Mouse (Mus musculus) retina, postnatal 7 days (tissue): Measurements from ENCODE around the gene Mad1l1.
"Not testable (repeated sequence)": the region's sequence is repeated elsewhere in the genome, so short reads cannot be mapped to it uniquely, and the experiment has no call there.

Experiments used
- DNase-seq: peaks from one replicate; pipeline ENCODE4 v3.0.0-alpha.2; 2012; ENCODE audit warnings: low read depth, low spot score

The Mad1l1 gene

GRCm38 (mm10) chr5:140321042-140321755 is at the start of gene Mad1l1, which contains the start of gene Nudt1:
Gene Mad1l1 (minus strand): TSS chr5:140321552.
Gene Nudt1 (plus strand): TSS chr5:140321656.
- peak; percentile 91 for DNase-seq

- DNase-seq = no peak
Measured at GRCm38 (mm10) chr5:140370446-140371254, 49.3 kb upstream of the Mad1l1 start.

- no peak for DNase-seq
Measured at GRCm38 (mm10) chr5:140369466-140369865, 48.1 kb upstream of the Mad1l1 start.

GRCm38 (mm10) chr5:140368926-140369325 is 47.6 kb upstream of the Mad1l1 start:
- DNase-seq = no peak

GRCm38 (mm10) chr5:140368126-140368525 is 46.8 kb upstream of the Mad1l1 start:
- not testable (repeated sequence) for DNase-seq

- DNase-seq = no peak
Measured at GRCm38 (mm10) chr5:140364415-140364814, 43.1 kb upstream of the Mad1l1 start.

- DNase-seq = no peak
Measured at GRCm38 (mm10) chr5:140359930-140360674, 38.8 kb upstream of the Mad1l1 start.

- DNase-seq = no peak
Measured at GRCm38 (mm10) chr5:140357466-140357865, 36.1 kb upstream of the Mad1l1 start.

GRCm38 (mm10) chr5:140355934-140356333 is 34.6 kb upstream of the Mad1l1 start:
- no peak for DNase-seq

GRCm38 (mm10) chr5:140352352-140352751 is 31.0 kb upstream of the Mad1l1 start:
- DNase-seq = no peak

GRCm38 (mm10) chr5:140350731-140351497 is 29.6 kb upstream of the Mad1l1 start:
- no peak for DNase-seq

- DNase-seq = no peak
Measured at GRCm38 (mm10) chr5:140349882-140350281, 28.5 kb upstream of the Mad1l1 start.

- no peak for DNase-seq
Measured at GRCm38 (mm10) chr5:140346050-140346449, 24.7 kb upstream of the Mad1l1 start.

- no peak for DNase-seq
Measured at GRCm38 (mm10) chr5:140345244-140345643, 23.9 kb upstream of the Mad1l1 start.

- no peak for DNase-seq
Measured at GRCm38 (mm10) chr5:140342880-140343279, 21.5 kb upstream of the Mad1l1 start.

GRCm38 (mm10) chr5:140339836-140340235 is 18.5 kb upstream of the Mad1l1 start:
- DNase-seq = no peak

- no peak for DNase-seq
Measured at GRCm38 (mm10) chr5:140338779-140339178, 17.4 kb upstream of the Mad1l1 start.

GRCm38 (mm10) chr5:140336680-140337079 is 15.3 kb upstream of the Mad1l1 start:
- no peak for DNase-seq

- no peak for DNase-seq
Measured at GRCm38 (mm10) chr5:140333631-140334030, 12.3 kb upstream of the Mad1l1 start.

GRCm38 (mm10) chr5:140332519-140332918 is 11.2 kb upstream of the Mad1l1 start:
- DNase-seq = no peak
